Mouse (Mus musculus) stomach, embryonic 14.5 days (tissue): Measurements from ENCODE around the gene Wls. TPM values are rescaled to one million over a fixed set of nuclear protein-coding genes. Genes with fewer than 3 reads are reported as not detected.

ENCODE experiments used
- ATAC-seq: fragments of 200-750 bp; cut with Nextera tagmentation; 2 replicates; pipeline ENCODE4 v1.8.0; 2017; ENCODE audit warnings: low read depth, moderate TSS enrichment; ENCODE audit not compliant: insufficient number of reproducible peaks, insufficient read depth, low FRiP score
- H3K27ac ChIP-seq: fragments of 300-500 bp; sonication (generic); 2 replicates; pipeline ENCODE4 v1.5.1; 2014; ENCODE audit warnings: mild to moderate bottlenecking, low read length, moderate library complexity, mixed read lengths
- H3K27me3 ChIP-seq: fragments of 300-500 bp; sonication (generic); 2 replicates; pipeline ENCODE4 v1.6.1; 2014; ENCODE audit warnings: low read length, control low read depth, mixed read lengths; ENCODE audit not compliant: control insufficient read depth, insufficient read depth
- H3K36me3 ChIP-seq: fragments of 300-500 bp; sonication (generic); 2 replicates; pipeline ENCODE4 v1.6.1; 2014; ENCODE audit warnings: mild to moderate bottlenecking, control low read depth, low read length, moderate library complexity, mixed read lengths; ENCODE audit not compliant: control insufficient read depth, insufficient read depth
- H3K4me1 ChIP-seq: fragments of 300-500 bp; sonication (generic); 2 replicates; pipeline ENCODE4 v1.6.1; 2014; ENCODE audit warnings: low read length, control low read depth, mixed read lengths; ENCODE audit not compliant: control insufficient read depth, insufficient read depth
- H3K4me2 ChIP-seq: fragments of 300-500 bp; sonication (generic); replicated peaks from 2 replicates; pipeline ENCODE4 v1.6.1; 2014; ENCODE audit warnings: low read depth, low read length, control low read depth
- H3K4me3 ChIP-seq: fragments of 300-500 bp; sonication (generic); 2 replicates; pipeline ENCODE4 v1.5.1; 2014; ENCODE audit warnings: low read depth, low read length, control low read depth
- H3K9ac ChIP-seq: fragments of 300-500 bp; sonication (generic); replicated peaks from 2 replicates; pipeline ENCODE4 v1.6.1; 2014; ENCODE audit warnings: low read depth, mild to moderate bottlenecking, control low read depth, low read length, moderate library complexity, mixed read lengths
- H3K9me3 ChIP-seq: fragments of 300-500 bp; sonication (generic); 2 replicates; pipeline ENCODE4 v1.6.1; 2016; ENCODE audit warnings: low read depth, low read length, control low read depth; ENCODE audit not compliant: control insufficient read depth
- WGBS: fragments of 180-500 bp; shearing (Covaris S2); extraction: QIAGEN DNeasy Blood & Tissue Kit; methylation state at CpG from one replicate; pipeline ENCODE4 v1.1.7; 2014; 5-methylcytosine and 5-hydroxymethylcytosine counted together
- polyA plus RNA-seq: library from polyadenylated mRNA; unstranded; fragments of >200 nt; fragmentation: Nextera tagmentation; extraction: Ambion mirVana; gene quantifications from 2 replicates; pipeline ENCODE4 v1.2.1, GENCODE M21; 2014

Wls gene
- 127 and 132 TPM in 2 replicates for polyA plus RNA-seq

- peak; percentile 91 for ATAC-seq
- 0% methylated on average over 21 of the region's 21 CpGs for WGBS
- Histone ChIP-seq H3K4me2 (peak within 1 kb of the TSS; percentile 87), H3K27ac (peak within 1 kb of the TSS; percentile 89), H3K4me3 (peak within 1 kb of the TSS; percentile 78), H3K36me3 (no peaks in the 10 kb centered on the region), H3K27me3 (no peaks in the 10 kb centered on the region), H3K9ac (peak within 1 kb of the TSS; percentile 76), H3K9me3 (no peaks in the 10 kb centered on the region), H3K4me1 (peaks cover 4% of the 10 kb centered on the region; the same call in 1 of the 2 replicates)
Measured at GRCm38 (mm10) chr3:159839481-159839880, at the start of gene Wls. Wls (plus strand) TSS chr3:159839672.

GRCm38 (mm10) chr3:159789781-159790180 lies 49.7 kb upstream of the Wls start:
- WGBS = 68% methylated on average over 2 of the region's 2 CpGs
- ATAC-seq = no peak
- Histone ChIP-seq H3K9ac (no peak overlapping the region), H3K4me3 (no peak overlapping the region), H3K27me3 (no peaks in the 10 kb centered on the region), H3K36me3 (no peaks in the 10 kb centered on the region), H3K4me2 (no peak overlapping the region), H3K4me1 (no peaks in the 10 kb centered on the region), H3K27ac (no peak overlapping the region), H3K9me3 (no peaks in the 10 kb centered on the region)

GRCm38 (mm10) chr3:159831535-159831934 lies 7.9 kb upstream of the Wls start:
- no peak overlapping the region for H3K27ac ChIP-seq
- no peaks in the 10 kb centered on the region for H3K36me3 ChIP-seq
- no peak overlapping the region for H3K4me3 ChIP-seq
- H3K4me2 ChIP-seq = no peak overlapping the region
- H3K27me3 ChIP-seq = no peaks in the 10 kb centered on the region
- H3K9me3 ChIP-seq = no peaks in the 10 kb centered on the region
- no peak overlapping the region for H3K9ac ChIP-seq
- no peak for ATAC-seq
- no peaks in the 10 kb centered on the region for H3K4me1 ChIP-seq

GRCm38 (mm10) chr3:159840002-159840816 lies 737 bp downstream of the Wls start:
- Histone ChIP-seq H3K4me3 (peak overlapping the region; percentile 78), H3K27ac (peak overlapping the region; percentile 89), H3K9me3 (no peaks in the 10 kb centered on the region), H3K4me1 (peaks cover 4% of the 10 kb centered on the region; the same call in 1 of the 2 replicates), H3K4me2 (peak overlapping the region; percentile 87), H3K9ac (peak overlapping the region; percentile 76), H3K36me3 (no peaks in the 10 kb centered on the region), H3K27me3 (no peaks in the 10 kb centered on the region)
- ATAC-seq = peak; percentile 75
- under 1% methylated on average over 27 of the region's 27 CpGs for WGBS

- WGBS = 2% methylated on average over 12 of the region's 12 CpGs
- ATAC-seq = peak; percentile 28; the same call in 1 of the 2 replicates
- Histone ChIP-seq H3K9me3 (no peaks in the 10 kb centered on the region), H3K27ac (peak overlapping the region; percentile 89; the same call in 1 of the 2 replicates), H3K27me3 (no peaks in the 10 kb centered on the region), H3K4me2 (peak overlapping the region; percentile 87), H3K4me1 (peaks cover 4% of the 10 kb centered on the region; the same call in 1 of the 2 replicates), H3K36me3 (no peaks in the 10 kb centered on the region), H3K9ac (peak overlapping the region; percentile 76), H3K4me3 (peak overlapping the region; percentile 78)
Measured at GRCm38 (mm10) chr3:159840817-159841390, 1.4 kb downstream of the Wls start.

GRCm38 (mm10) chr3:159841458-159841857 lies 2.0 kb downstream of the Wls start:
- Histone ChIP-seq H3K4me2 (peak overlapping the region; percentile 87), H3K4me3 (peak overlapping the region; percentile 78), H3K27me3 (no peaks in the 10 kb centered on the region), H3K4me1 (peaks cover 4% of the 10 kb centered on the region; the same call in 1 of the 2 replicates), H3K9me3 (no peaks in the 10 kb centered on the region), H3K27ac (no peak overlapping the region; the same call in 1 of the 2 replicates), H3K9ac (0 out of 2 replicates have a peak overlapping the region, but pooled peaks have one; percentile 18), H3K36me3 (no peaks in the 10 kb centered on the region)
- WGBS = 18% methylated on average over 3 of the region's 3 CpGs
- ATAC-seq = no peak

- 69% methylated on average over 4 of the region's 4 CpGs for WGBS
- Histone ChIP-seq H3K27ac (no peak overlapping the region), H3K4me2 (no peak overlapping the region), H3K4me3 (no peak overlapping the region), H3K9ac (no peak overlapping the region), H3K27me3 (no peaks in the 10 kb centered on the region), H3K9me3 (no peaks in the 10 kb centered on the region), H3K4me1 (peaks cover 8% of the 10 kb centered on the region; the same call in 1 of the 2 replicates), H3K36me3 (no peaks in the 10 kb centered on the region)
- no peak for ATAC-seq
Measured at GRCm38 (mm10) chr3:159843135-159843534, 3.7 kb downstream of the Wls start.

GRCm38 (mm10) chr3:159847410-159848016 lies 8.0 kb downstream of the Wls start:
- H3K4me1 ChIP-seq = peaks cover 4% of the 10 kb centered on the region; the same call in 1 of the 2 replicates
- H3K36me3 ChIP-seq = no peaks in the 10 kb centered on the region
- no peak overlapping the region for H3K9ac ChIP-seq
- H3K27me3 ChIP-seq = no peaks in the 10 kb centered on the region
- H3K4me3 ChIP-seq = no peak overlapping the region
- 25% methylated on average over 2 of the region's 2 CpGs for WGBS
- no peak overlapping the region for H3K4me2 ChIP-seq
- peak; percentile 49 for ATAC-seq
- no peaks in the 10 kb centered on the region for H3K9me3 ChIP-seq
- no peak overlapping the region for H3K27ac ChIP-seq
